Mouse (Mus musculus) urinary bladder, postnatal 25 days (tissue): ENCODE data around the gene Acot4.
"Not testable (repeated sequence)": the region's sequence is repeated elsewhere in the genome, so short reads cannot be mapped to it uniquely, and the experiment has no call there.

ENCODE experiments used
- DNase-seq: peaks from one replicate; pipeline ENCODE4 v3.0.0; 2022; ENCODE audit warnings: low spot score

Acot4 gene

DNA sequence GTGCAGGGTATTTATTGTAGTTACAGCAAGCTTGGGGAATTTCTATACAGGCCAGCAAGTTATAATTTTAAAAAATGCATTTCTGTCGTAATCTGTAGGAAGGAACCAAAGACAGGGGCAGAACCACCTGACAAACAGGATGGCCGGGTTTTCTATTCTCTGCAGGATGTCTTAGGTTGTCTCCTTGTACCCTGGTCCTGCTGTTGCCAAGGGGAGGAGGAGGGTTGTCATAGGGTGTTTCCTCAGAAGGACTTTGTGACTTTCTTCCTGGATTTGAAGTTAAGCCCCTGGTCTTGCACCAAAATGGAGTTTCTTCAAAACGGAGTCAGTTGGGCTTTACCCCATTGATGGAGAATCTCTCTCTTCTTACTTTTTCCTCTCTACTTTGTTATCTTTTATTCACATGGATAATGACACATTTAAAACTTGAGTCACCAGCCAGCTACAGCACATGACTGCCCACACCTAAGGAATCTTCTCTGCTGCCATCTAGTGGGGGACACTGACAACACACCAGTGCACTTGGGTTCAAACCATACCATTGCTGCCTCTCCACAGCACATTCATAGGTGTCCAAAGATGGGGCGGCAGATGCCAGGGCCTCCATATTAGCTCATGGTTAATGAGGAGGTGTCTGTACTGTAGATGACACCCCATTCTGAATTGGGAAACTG, 7.4 kb upstream of the Acot4 start:
- DNase-seq: peak; percentile 81

DNA sequence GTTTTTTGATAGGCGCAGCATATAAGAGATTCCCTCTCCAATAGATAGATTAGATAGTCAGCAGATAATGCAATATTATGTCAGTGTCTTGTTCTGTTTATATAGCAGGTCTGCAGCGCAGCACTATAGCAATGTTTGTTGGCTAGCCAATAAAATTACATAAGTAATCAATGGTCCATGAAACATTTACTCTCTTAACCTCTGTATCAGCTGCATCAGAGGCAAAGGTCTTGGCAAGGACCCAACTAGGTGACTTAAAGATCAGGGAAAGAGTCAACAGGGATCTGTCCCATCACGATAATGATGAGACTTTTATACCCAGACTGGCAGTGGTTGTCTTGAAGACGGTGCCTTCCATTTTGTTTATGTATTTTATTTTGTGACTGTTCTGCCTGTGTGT, 5.3 kb upstream of the Acot4 start:
- no peak for DNase-seq

DNA sequence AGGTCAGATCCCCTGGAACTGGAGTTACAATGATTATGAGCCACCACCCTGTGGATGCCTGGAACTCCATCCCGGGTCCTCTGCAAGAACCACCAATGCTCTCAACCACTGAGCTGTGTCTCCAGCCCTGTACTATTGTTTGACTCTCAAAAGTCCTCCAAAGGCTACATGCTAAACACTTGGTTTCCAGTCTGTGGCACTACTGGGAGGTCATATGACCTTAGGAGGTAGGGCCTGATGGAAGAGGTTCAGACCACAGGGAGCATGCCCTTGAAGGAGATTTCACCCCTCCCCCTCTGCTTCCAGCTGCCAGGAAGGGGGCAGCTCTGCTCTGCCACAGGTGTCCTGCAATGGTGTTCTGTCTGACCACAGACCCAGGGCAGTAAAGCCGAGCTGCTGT, 4.9 kb upstream of the Acot4 start:
- DNase-seq: not testable (repeated sequence)

DNA sequence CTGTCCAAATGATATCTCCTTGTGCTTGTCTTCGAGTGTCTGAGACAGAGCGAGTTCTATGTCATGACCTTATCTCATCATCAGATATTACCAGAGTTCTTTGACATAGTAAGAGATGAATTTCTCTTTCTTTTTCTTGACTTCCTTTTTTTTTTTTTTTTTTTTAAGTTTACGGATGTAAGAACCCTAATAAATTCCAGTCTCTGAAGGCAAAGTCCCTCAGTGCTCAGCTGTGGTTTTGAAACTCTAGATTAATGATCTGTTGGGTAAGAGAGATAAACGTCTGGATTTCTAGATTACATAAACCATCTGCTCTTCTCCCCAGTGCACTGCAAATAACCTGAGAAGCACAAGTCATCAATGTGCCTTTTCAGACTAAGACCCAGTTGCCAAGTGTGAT, 4.1 kb upstream of the Acot4 start:
- DNase-seq: no peak

- peak; percentile 12 for DNase-seq
Observed at GRCm38 (mm10) chr12:84038691-84039111, 522 bp downstream of the Acot4 start, which contains the start of gene Gm49366. Gene Gm49366, plus strand, starts transcription at chr12:84038935.

- no peak for DNase-seq
Observed at GRCm38 (mm10) chr12:84042248-84042647, 4.1 kb downstream of the Acot4 start.

DNA sequence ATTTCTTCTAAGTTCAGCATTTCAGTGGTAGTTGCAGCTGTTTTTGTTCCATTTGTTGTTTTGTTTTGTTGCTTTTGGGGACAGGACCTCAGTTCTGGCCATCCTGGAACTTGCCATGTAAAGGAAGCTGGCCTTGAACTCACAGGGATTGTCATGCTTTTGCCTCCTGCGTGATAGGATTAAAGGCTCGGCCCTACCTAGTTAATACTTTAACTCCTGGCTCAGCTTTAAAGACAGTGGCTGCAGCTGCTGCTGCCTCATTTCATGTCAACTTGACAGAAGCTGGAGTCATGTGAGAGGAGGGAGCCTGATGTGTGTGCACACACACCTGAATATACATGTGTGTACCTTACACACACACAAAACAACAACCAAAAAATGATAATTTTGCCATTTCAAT, 5.9 kb downstream of the Acot4 start:
- DNase-seq: no peak

GRCm38 (mm10) chr12:84046906-84047305, 8.7 kb downstream of the Acot4 start:
- no peak for DNase-seq

GRCm38 (mm10) chr12:84050744-84051143, 12.6 kb downstream of the Acot4 start:
- not testable (repeated sequence) for DNase-seq

GRCm38 (mm10) chr12:84051937-84052474, 13.8 kb downstream of the Acot4 start, which contains the start of gene Acot3:
Gene Acot3, plus strand, starts transcription at chr12:84052144.
- no peak for DNase-seq

GRCm38 (mm10) chr12:84052609-84053008, 14.4 kb downstream of the Acot4 start:
- DNase-seq: no peak

DNA sequence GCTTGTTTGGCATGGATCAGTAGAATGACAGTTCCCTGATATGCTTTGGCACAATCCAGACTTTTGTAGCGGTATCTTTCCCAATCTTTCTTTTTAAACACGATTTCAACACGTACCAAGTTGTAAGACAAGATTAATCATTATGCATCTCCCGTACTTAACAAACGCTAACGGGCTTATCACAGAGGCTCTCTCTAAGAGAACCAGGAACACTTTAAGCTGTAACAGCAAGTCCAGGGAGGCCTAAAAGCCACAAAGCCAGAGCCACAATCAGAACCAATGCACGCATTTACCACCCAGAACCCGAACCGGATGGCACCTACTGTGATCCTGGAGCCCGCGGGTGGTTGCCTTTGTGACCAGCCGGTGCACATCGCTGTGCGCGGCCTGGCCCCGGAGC, 15.0 kb downstream of the Acot4 start:
- DNase-seq: no peak

GRCm38 (mm10) chr12:84053679-84054391, 15.7 kb downstream of the Acot4 start:
- DNase-seq: no peak

GRCm38 (mm10) chr12:84060946-84061345, 22.8 kb downstream of the Acot4 start:
- no peak for DNase-seq

DNA sequence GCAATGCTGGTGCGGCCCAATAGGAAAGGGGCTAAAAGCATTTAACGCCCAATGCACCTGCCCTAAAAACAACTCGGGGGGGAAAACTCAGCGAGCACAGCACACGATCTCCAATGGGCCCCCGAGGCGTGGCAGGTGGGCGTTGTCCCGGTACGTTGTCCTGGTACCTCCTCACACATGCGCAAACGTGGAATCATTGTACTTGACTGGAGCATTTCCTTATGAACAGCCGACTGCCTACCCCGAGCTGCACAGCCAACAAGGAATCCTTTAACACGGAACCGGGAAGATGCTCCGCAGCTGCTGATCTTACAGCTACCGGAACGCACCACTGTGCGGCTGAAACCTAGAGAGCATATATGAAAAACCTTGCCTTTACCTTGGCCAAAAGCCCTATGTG, 24.2 kb downstream of the Acot4 start:
- DNase-seq: no peak

GRCm38 (mm10) chr12:84063228-84063627, 25.0 kb downstream of the Acot4 start:
- DNase-seq: no peak

- no peak for DNase-seq
Observed at GRCm38 (mm10) chr12:84063833-84064232, 25.7 kb downstream of the Acot4 start.

- no peak for DNase-seq
Observed at GRCm38 (mm10) chr12:84064621-84065020, 26.4 kb downstream of the Acot4 start.

DNA sequence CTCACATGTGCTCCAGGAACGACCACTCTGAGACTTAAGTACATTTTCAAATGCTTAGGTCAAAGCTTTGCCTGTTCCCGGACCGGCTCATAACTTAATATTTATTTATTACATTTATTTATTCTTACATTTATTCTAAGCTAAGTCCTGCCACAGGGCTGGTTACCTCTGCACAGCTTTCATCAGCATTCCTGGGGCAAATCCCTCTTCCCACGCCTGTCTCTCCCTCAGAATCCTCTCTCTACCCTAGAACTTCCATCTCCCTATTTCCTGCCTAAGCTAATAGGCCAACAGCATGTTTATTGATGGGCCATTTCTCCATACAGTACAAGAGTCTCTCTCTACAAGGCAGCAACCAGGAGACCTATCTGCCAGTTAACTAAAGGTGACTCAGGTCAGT, 29.6 kb downstream of the Acot4 start:
- DNase-seq: no peak

GRCm38 (mm10) chr12:84068296-84068695, 30.1 kb downstream of the Acot4 start:
- DNase-seq: no peak

DNA sequence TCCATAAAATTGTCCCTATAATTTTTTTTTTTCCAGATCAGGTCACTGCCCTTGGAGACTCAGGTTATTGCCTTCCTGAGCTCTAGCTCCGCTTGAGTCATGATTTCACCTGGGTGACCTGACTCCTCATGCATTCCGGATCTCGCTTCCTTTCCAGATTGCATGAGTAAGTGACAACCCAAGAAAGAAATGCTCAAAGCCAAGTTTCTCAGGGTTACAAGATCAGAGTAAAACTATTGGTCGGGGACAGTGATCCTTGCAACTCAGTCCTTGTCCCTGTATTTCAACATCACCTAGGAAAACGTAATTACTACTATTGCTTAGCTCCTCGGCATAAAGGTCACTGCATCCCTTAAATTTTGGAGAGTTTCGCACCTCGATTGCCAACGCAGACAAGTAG, 30.8 kb downstream of the Acot4 start, which contains the start of gene Acot5:
Gene Acot5, plus strand, starts transcription at position 340 of the 400 bp plus-strand sequence.
- no peak for DNase-seq

GRCm38 (mm10) chr12:84069582-84069981, 31.4 kb downstream of the Acot4 start:
- DNase-seq: not testable (repeated sequence)

DNA sequence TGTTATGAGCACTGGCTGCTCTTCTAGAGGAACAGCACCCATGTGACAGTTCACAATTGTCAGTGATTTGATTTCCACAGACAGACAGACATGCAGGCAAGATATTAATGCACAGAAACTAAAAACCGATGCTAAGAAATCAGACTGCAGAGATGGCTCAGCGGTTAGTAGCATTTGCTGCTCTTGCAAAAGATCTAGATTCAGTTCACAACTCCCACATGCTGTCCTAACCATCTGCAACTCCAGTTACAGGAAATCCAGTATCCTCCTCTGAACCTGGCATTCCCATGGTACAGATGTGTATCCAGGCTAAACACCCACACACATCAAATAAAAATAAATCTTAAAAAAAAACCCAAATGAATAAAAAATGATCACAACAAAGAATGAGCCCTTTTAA, 33.5 kb downstream of the Acot4 start:
- no peak for DNase-seq
